Mouse (Mus musculus) thymus, adult 2 months (tissue): ENCODE measurements around the gene Vamp4.

Experiments used
- CTCF ChIP-seq: fragments of 200-500 bp; IDR thresholded peaks from 2 replicates; pipeline ENCODE4 v1.5.1; 2012; ENCODE audit warnings: mild to moderate bottlenecking, control low read depth, low read length, moderate library complexity, borderline replicate concordance; ENCODE audit not compliant: control insufficient read depth, poor library complexity, insufficient read depth; ENCODE audit errors: extremely low read depth
- POLR2A ChIP-seq: fragments of 200-500 bp; IDR thresholded peaks from 2 replicates; pipeline ENCODE4 v1.6.1; 2012; ENCODE audit warnings: mild to moderate bottlenecking, low read length, control low read depth, moderate library complexity; ENCODE audit not compliant: control insufficient read depth, poor library complexity, insufficient read depth; ENCODE audit errors: extremely low read depth

- no peak for TF ChIP-seq POLR2A
- no peak for TF ChIP-seq CTCF
Observed at GRCm38 (mm10) chr1:162625229-162625628, 54.9 kb downstream of the Vamp4 start.
